Mouse (Mus musculus): ENCODE measurements around the gene 4930562C15Rik. TPM values are rescaled to one million over a fixed set of nuclear protein-coding genes. Genes with fewer than 3 reads are reported as not detected.

4930562C15Rik gene
- polyA plus RNA-seq, 1 experiment from 2014 or later: 0.46 TPM

- Histone ChIP-seq H3K27ac (0 out of 2 replicates have a peak overlapping the region, but pooled peaks have one; percentile 7), H3K36me3 (peaks cover 53% of the 10 kb centered on the region), H3K9ac (replicated peaks) (0 out of 2 replicates have a peak overlapping the region, but pooled peaks have one; percentile 27), H3K4me3 (replicated peaks) (no peak overlapping the region), H3K9me3 (no peaks in the 10 kb centered on the region), H3K4me1 (replicated peaks) (peaks cover 12% of the 10 kb centered on the region), H3K27me3 (no peaks in the 10 kb centered on the region), H3K4me2 (no peak overlapping the region)
- 76% methylated on average over 2 of the region's 2 CpGs for WGBS
- no peak for ATAC-seq (ENCODE audit: insufficient number of reproducible peaks, insufficient read depth, low FRiP score, low TSS enrichment, low read depth)
These were observed 72.2 kb downstream of the 4930562C15Rik start for GRCm38 (mm10) chr16:4907386-4907785.

GRCm38 (mm10) chr16:4907972-4908371 lies 72.8 kb downstream of the 4930562C15Rik start:
- H3K4me3 ChIP-seq (replicated peaks): no peak overlapping the region
- H3K36me3 ChIP-seq: peaks cover 59% of the 10 kb centered on the region
- no peak for ATAC-seq (ENCODE audit: insufficient number of reproducible peaks, insufficient read depth, low FRiP score, low TSS enrichment, low read depth)
- peaks cover 12% of the 10 kb centered on the region for H3K4me1 ChIP-seq (replicated peaks)
- no peak overlapping the region for H3K27ac ChIP-seq
- H3K4me2 ChIP-seq: no peak overlapping the region
- no peaks in the 10 kb centered on the region for H3K9me3 ChIP-seq
- H3K27me3 ChIP-seq: no peaks in the 10 kb centered on the region
- no peak overlapping the region for H3K9ac ChIP-seq (replicated peaks)
- WGBS: 69% methylated on average over 5 of the region's 5 CpGs

GRCm38 (mm10) chr16:4909745-4910144 lies 74.5 kb downstream of the 4930562C15Rik start:
- Histone ChIP-seq H3K36me3 (peaks cover 70% of the 10 kb centered on the region), H3K27ac (no peak overlapping the region)
- 100% methylated on average over 2 of the region's 2 CpGs for WGBS

GRCm38 (mm10) chr16:4910758-4911157 lies 75.5 kb downstream of the 4930562C15Rik start:
- Histone ChIP-seq H3K27me3 (no peaks in the 10 kb centered on the region), H3K9ac (replicated peaks) (no peak overlapping the region), H3K27ac (no peak overlapping the region), H3K4me1 (replicated peaks) (no peaks in the 10 kb centered on the region), H3K36me3 (peaks cover 79% of the 10 kb centered on the region), H3K4me3 (replicated peaks) (no peak overlapping the region), H3K4me2 (no peak overlapping the region), H3K9me3 (no peaks in the 10 kb centered on the region)
- WGBS: 95% methylated on average over 8 of the region's 8 CpGs
- no peak for ATAC-seq (ENCODE audit: insufficient number of reproducible peaks, insufficient read depth, low FRiP score, low TSS enrichment, low read depth)

More at GRCm38 (mm10) chr16:4909745-4910144, 74.5 kb downstream of the 4930562C15Rik start:
- H3K27me3 ChIP-seq: no peaks in the 10 kb centered on the region
- peaks cover 9% of the 10 kb centered on the region for H3K4me1 ChIP-seq (replicated peaks)
- no peaks in the 10 kb centered on the region for H3K9me3 ChIP-seq
- ATAC-seq (ENCODE audit: insufficient number of reproducible peaks, insufficient read depth, low FRiP score, low TSS enrichment, low read depth): no peak
- H3K4me2 ChIP-seq: no peak overlapping the region
- H3K9ac ChIP-seq (replicated peaks): no peak overlapping the region
- H3K4me3 ChIP-seq (replicated peaks): no peak overlapping the region

GRCm38 (mm10) chr16:4912074-4912648 lies 76.9 kb downstream of the 4930562C15Rik start:
- Histone ChIP-seq H3K4me3 (replicated peaks) (no peak overlapping the region), H3K36me3 (peaks cover 89% of the 10 kb centered on the region), H3K4me2 (no peak overlapping the region), H3K9me3 (no peaks in the 10 kb centered on the region), H3K27ac (peak overlapping the region; percentile 41; the same call in 1 of the 2 replicates), H3K27me3 (no peaks in the 10 kb centered on the region), H3K4me1 (replicated peaks) (no peaks in the 10 kb centered on the region), H3K9ac (replicated peaks) (no peak overlapping the region)
- no peak for ATAC-seq (ENCODE audit: insufficient number of reproducible peaks, insufficient read depth, low FRiP score, low TSS enrichment, low read depth)
- 67% methylated on average over 10 of the region's 10 CpGs for WGBS

- H3K27ac ChIP-seq: peak overlapping the region; percentile 54
- ATAC-seq (ENCODE audit: insufficient number of reproducible peaks, insufficient read depth, low FRiP score, low TSS enrichment, low read depth): peak; percentile 9; the same call in 1 of the 2 replicates
- H3K9ac ChIP-seq (replicated peaks): no peak overlapping the region
- H3K36me3 ChIP-seq: peaks cover 88% of the 10 kb centered on the region
- H3K9me3 ChIP-seq: no peaks in the 10 kb centered on the region
- H3K27me3 ChIP-seq: no peaks in the 10 kb centered on the region
- H3K4me3 ChIP-seq (replicated peaks): no peak overlapping the region
- no peak overlapping the region for H3K4me2 ChIP-seq
- WGBS: 75% methylated on average over 11 of the region's 11 CpGs
- no peaks in the 10 kb centered on the region for H3K4me1 ChIP-seq (replicated peaks)
These were observed 77.9 kb downstream of the 4930562C15Rik start for GRCm38 (mm10) chr16:4912907-4913782.

- Histone ChIP-seq H3K27ac (no peak overlapping the region), H3K9ac (replicated peaks) (no peak overlapping the region), H3K4me3 (replicated peaks) (no peak overlapping the region), H3K27me3 (no peaks in the 10 kb centered on the region), H3K4me1 (replicated peaks) (no peaks in the 10 kb centered on the region), H3K36me3 (peaks cover 91% of the 10 kb centered on the region), H3K4me2 (no peak overlapping the region), H3K9me3 (no peaks in the 10 kb centered on the region)
- ATAC-seq (ENCODE audit: insufficient number of reproducible peaks, insufficient read depth, low FRiP score, low TSS enrichment, low read depth): peak; percentile 67
- WGBS: 38% methylated on average over 12 of the region's 12 CpGs
These were observed 78.8 kb downstream of the 4930562C15Rik start for GRCm38 (mm10) chr16:4913783-4914735.

GRCm38 (mm10) chr16:4915931-4916330 lies 80.7 kb downstream of the 4930562C15Rik start:
- H3K4me3 ChIP-seq (replicated peaks): no peak overlapping the region
- H3K4me1 ChIP-seq (replicated peaks): no peaks in the 10 kb centered on the region
- no peak overlapping the region for H3K9ac ChIP-seq (replicated peaks)
- no peak overlapping the region for H3K4me2 ChIP-seq
- no peak overlapping the region for H3K27ac ChIP-seq
- WGBS: 88% methylated on average over 3 of the region's 3 CpGs
- no peaks in the 10 kb centered on the region for H3K9me3 ChIP-seq
- H3K27me3 ChIP-seq: no peaks in the 10 kb centered on the region
- ATAC-seq (ENCODE audit: insufficient number of reproducible peaks, insufficient read depth, low FRiP score, low TSS enrichment, low read depth): no peak
- H3K36me3 ChIP-seq: peaks cover 91% of the 10 kb centered on the region

- Histone ChIP-seq H3K9me3 (no peaks in the 10 kb centered on the region), H3K27ac (no peak overlapping the region), H3K4me3 (replicated peaks) (no peak overlapping the region), H3K9ac (replicated peaks) (no peak overlapping the region), H3K4me2 (no peak overlapping the region), H3K27me3 (no peaks in the 10 kb centered on the region), H3K36me3 (peaks cover 91% of the 10 kb centered on the region), H3K4me1 (replicated peaks) (no peaks in the 10 kb centered on the region)
- ATAC-seq (ENCODE audit: insufficient number of reproducible peaks, insufficient read depth, low FRiP score, low TSS enrichment, low read depth): no peak
- WGBS: 88% methylated on average over 2 of the region's 2 CpGs
These were observed 81.4 kb downstream of the 4930562C15Rik start for GRCm38 (mm10) chr16:4916608-4917007.
